Mouse (Mus musculus) lung, adult 2 months (tissue): ENCODE results near the gene Ticam1.

Source experiments
- CTCF ChIP-seq: fragments of 200-500 bp; IDR thresholded peaks from 2 replicates; pipeline ENCODE4 v1.5.1; 2011; ENCODE audit warnings: mild to moderate bottlenecking, low read length, control low read depth; ENCODE audit not compliant: insufficient read depth
- POLR2A ChIP-seq: fragments of 200-500 bp; IDR thresholded peaks from 2 replicates; pipeline ENCODE4 v1.6.1; 2011; ENCODE audit warnings: low read depth, mild to moderate bottlenecking, control low read depth, low read length, borderline replicate concordance; ENCODE audit errors: extremely low read depth

DNA sequence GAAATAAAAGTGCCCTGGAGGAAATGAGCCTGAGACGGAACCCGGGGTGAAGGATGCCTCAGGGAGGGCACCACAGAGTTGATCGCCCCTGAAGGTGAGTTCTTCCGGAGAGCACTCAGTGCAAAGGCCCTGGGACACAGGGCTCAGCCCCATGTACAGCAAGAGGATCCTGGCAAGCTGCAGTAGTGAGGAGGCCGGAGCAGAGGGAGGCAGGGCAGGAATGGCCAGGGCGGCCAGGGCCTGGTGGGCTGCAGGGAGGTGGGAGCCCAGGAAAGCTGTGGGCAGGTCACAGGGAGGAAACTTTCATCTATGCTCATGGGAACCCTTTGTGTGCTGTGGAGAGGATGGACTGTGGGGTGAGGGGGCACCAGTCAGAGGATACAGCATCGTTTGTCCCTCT, 3.1 kb downstream of the Ticam1 start:
- TF ChIP-seq CTCF: no peak
- no peak for TF ChIP-seq POLR2A
